Mouse (Mus musculus) left cerebral cortex, adult 18-20 months (tissue): ENCODE results near the gene Pde6d. TPM values are rescaled to one million over a fixed set of nuclear protein-coding genes. Genes with fewer than 3 reads are reported as not detected.
"Not testable (repeated sequence)": the region's sequence is repeated elsewhere in the genome, so short reads cannot be mapped to it uniquely, and the experiment has no call there.

Source experiments
- DNase-seq, 2 experiments: peaks; one replicate each; pipeline ENCODE4 v3.0.0; 2021 to 2022; ENCODE audit warnings: low spot score in 2 of 2, mixed read lengths in 1 of 2
- total RNA-seq, 2 experiments: library from RNA; stranded (reverse); gene quantifications; 2 replicates each; pipeline ENCODE4 v1.2.3; 2021

Gene Pde6d
- total RNA-seq, 2 experiments from 2014 or later, result 50.6 to 51.6 TPM

GRCm38 (mm10) chr1:86526789-86527598 is 55.4 kb downstream of the Pde6d start:
- DNase-seq, result peak; percentile 19 to 25

- peak; percentile 96 to 99 for DNase-seq
These were observed 56.2 kb downstream of the Pde6d start, which contains the start of gene Ptma for GRCm38 (mm10) chr1:86526116-86526788. Gene Ptma (plus strand): TSS chr1:86526726.

- DNase-seq, result peak; percentile 52 to 65
These were observed 56.8 kb downstream of the Pde6d start for GRCm38 (mm10) chr1:86525499-86526115.

GRCm38 (mm10) chr1:86524619-86525498 is 57.6 kb downstream of the Pde6d start:
- DNase-seq, result peak; percentile 100

- DNase-seq, result no peak
These were observed 58.4 kb downstream of the Pde6d start for GRCm38 (mm10) chr1:86523776-86524618.

- DNase-seq, result no peak
These were observed 60.0 kb downstream of the Pde6d start for GRCm38 (mm10) chr1:86522286-86522871.

GRCm38 (mm10) chr1:86520361-86520760 is 62.1 kb downstream of the Pde6d start:
- DNase-seq, result no peak

- no peak for DNase-seq
These were observed 65.4 kb downstream of the Pde6d start for GRCm38 (mm10) chr1:86517076-86517475.

- DNase-seq, result no peak
These were observed 66.6 kb downstream of the Pde6d start for GRCm38 (mm10) chr1:86515715-86516410.

GRCm38 (mm10) chr1:86513031-86513430 is 69.4 kb downstream of the Pde6d start:
- DNase-seq, result not testable (repeated sequence)

- DNase-seq, result no peak
These were observed 70.2 kb downstream of the Pde6d start for GRCm38 (mm10) chr1:86512154-86512720.

- no peak for DNase-seq
These were observed 71.6 kb downstream of the Pde6d start for GRCm38 (mm10) chr1:86510676-86511441.

GRCm38 (mm10) chr1:86510266-86510665 is 72.2 kb downstream of the Pde6d start:
- DNase-seq, result no peak

- DNase-seq, result peak; percentile 80
These were observed 73.0 kb downstream of the Pde6d start for GRCm38 (mm10) chr1:86509410-86509809.

- no peak for DNase-seq
These were observed 74.6 kb downstream of the Pde6d start for GRCm38 (mm10) chr1:86507866-86508265.

GRCm38 (mm10) chr1:86506420-86506819 is 76.0 kb downstream of the Pde6d start:
- DNase-seq, result no peak

- DNase-seq, result peak in 1 of 2 experiments; percentile 14
These were observed 77.0 kb downstream of the Pde6d start for GRCm38 (mm10) chr1:86505461-86505860.
